Mouse (Mus musculus): Measurements from ENCODE around the gene Rhof.
"Not testable (repeated sequence)": the region's sequence is repeated elsewhere in the genome, so short reads cannot be mapped to it uniquely, and the experiment has no call there.

Rhof gene

DNA sequence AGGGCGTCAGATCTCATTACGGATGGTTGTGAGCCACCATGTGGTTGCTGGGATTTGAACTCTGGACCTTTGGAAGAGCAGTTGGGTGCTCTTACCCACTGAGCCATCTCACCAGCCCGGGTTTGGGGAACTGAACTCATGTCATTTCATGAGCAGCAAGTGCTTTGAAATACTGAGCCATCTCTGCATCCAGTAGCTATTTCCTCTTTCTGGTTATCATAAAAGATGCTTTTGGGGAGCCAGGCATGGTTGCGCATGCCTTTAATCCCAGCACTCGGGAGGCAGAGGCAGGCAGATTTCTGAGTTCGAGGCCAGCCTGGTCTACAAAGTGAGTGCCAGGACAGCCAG, 71.1 kb downstream of the Rhof start:
- not testable (repeated sequence) for DNase-seq

- DNase-seq = peak; percentile 49
These were observed 71.6 kb downstream of the Rhof start for GRCm38 (mm10) chr5:123060706-123061401.

- DNase-seq = peak; percentile 87
These were observed 72.6 kb downstream of the Rhof start for GRCm38 (mm10) chr5:123059757-123060520.

DNA sequence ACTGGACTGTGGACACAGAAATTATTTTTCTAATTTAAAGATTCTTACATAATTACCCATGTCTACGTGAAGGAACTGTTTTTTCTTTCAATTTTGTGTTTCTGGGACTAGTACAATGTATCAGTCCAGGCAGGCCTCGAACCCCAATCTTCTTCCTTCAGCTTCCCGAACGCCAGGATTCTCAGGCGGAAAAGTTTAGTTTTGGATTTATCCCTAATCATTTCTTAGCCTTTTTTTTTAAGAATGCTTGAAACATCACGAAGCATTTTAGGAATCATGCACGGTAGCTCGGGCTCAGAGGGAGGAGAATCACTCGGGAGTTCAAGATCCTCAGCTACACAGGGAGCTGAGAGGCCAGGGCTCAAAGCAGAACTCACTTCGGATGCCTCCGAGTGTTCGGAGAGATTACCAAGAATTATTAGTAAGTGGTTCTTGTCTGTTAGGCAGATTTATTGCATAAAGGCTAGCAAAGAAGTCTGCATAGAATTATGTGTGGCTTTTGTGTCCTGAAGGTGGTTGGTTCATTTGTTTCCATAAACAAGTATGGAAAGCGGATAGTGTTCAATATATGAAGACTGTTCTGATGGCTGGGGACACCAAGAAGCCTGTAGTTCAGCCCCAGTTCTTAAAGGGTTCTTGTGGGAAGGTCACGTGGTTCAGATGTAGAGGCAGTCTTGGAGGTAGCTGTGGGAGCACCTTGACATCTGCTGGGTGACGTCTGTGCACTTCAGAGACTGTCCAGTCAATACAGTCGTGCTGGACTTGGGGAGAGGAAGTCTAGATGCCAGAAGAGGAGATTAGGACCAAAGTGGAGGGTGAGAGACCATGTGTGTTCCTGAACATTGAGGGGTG, 74.0 kb downstream of the Rhof start:
- no peak for DNase-seq

DNA sequence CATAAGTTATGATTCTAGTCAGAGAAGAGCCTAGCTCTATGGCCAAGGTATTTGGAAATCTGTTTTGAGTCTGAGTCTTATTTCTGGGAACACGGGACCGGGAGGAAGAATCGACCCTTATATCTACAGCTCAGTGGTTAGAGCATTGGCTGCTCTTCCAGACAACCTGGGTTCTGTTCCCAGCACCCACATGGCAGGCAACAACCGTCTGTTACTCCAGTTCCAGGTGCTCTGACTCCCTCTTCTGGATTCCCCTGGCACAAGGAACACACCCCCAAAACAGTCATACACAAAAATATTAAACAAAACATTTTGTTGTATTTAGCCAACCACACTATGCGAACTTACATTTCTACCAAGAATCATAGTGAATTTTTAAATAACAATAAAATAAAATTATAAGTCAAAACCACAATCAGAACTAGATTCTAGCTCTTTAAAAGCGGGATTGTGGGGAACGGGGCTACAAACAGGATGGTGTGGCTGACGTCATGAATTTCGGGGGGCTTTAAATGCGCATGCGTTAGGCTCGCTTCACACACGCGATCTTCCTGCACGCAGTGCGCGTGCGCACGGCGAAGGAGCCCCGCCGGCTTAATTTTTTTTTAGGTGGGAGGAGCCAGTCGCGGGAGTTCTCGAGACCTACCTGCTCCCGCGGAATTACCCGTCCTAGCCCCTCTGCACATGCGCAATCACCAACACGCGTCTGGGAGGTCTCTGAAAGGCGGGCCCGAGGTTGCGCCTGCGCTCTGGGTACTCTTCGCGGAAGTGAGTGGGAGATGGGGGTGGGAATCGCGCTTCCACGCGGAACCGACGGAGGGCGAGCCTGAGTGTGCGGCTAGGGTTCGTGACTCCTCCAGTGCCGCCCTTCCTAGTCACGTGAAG, 74.9 kb downstream of the Rhof start:
- peak; percentile 100 for DNase-seq
